Mouse (Mus musculus) midbrain, postnatal 0 days (tissue): ENCODE data around the gene Sc5d. TPM values are rescaled to one million over a fixed set of nuclear protein-coding genes. Genes with fewer than 3 reads are reported as not detected.

Experiments used
- ATAC-seq: fragments of 200-750 bp; cut with Nextera tagmentation; 2 replicates; pipeline ENCODE4 v1.8.0; 2017; ENCODE audit warnings: moderate number of reproducible peaks, mild to moderate bottlenecking, moderate TSS enrichment, moderate library complexity; ENCODE audit not compliant: low FRiP score
- DNase-seq: peaks from one replicate; pipeline ENCODE4 v3.0.0-alpha.2; 2015; ENCODE audit warnings: low spot score
- H3K27ac ChIP-seq: fragments of 300-500 bp; sonication (generic); 2 replicates; pipeline ENCODE4 v1.5.1; 2014; ENCODE audit warnings: low read depth, mild to moderate bottlenecking, low read length, mixed read lengths
- H3K27me3 ChIP-seq: fragments of 300-500 bp; sonication (generic); 2 replicates; pipeline ENCODE4 v1.6.1; 2014; ENCODE audit warnings: low read length, control low read depth, mixed read lengths; ENCODE audit not compliant: insufficient read depth
- H3K36me3 ChIP-seq: fragments of 300-500 bp; sonication (generic); 2 replicates; pipeline ENCODE4 v1.6.1; 2014; ENCODE audit warnings: low read length, control low read depth, mixed read lengths; ENCODE audit not compliant: insufficient read depth
- H3K4me1 ChIP-seq: fragments of 300-500 bp; sonication (generic); 2 replicates; pipeline ENCODE4 v1.6.1; 2014; ENCODE audit warnings: mild to moderate bottlenecking, control low read depth, antibody characterized with exemption, low read length, mixed read lengths; ENCODE audit not compliant: insufficient read depth
- H3K4me2 ChIP-seq: fragments of 300-500 bp; sonication (generic); 2 replicates; pipeline ENCODE4 v1.6.1; 2014; ENCODE audit warnings: low read depth, mild to moderate bottlenecking, low read length, mixed read lengths; ENCODE audit not compliant: poor library complexity, severe bottlenecking
- H3K4me3 ChIP-seq: fragments of 300-500 bp; sonication (generic); 2 replicates; pipeline ENCODE4 v1.5.1; 2014; ENCODE audit warnings: low read depth, mild to moderate bottlenecking, low read length, moderate library complexity
- H3K9ac ChIP-seq: fragments of 300-500 bp; sonication (generic); replicated peaks from 2 replicates; pipeline ENCODE4 v1.6.1; 2014; ENCODE audit warnings: mild to moderate bottlenecking, low read length, moderate library complexity, mixed read lengths; ENCODE audit not compliant: poor library complexity, severe bottlenecking
- H3K9me3 ChIP-seq: fragments of 300-500 bp; sonication (generic); 2 replicates; pipeline ENCODE4 v1.6.1; 2016; ENCODE audit warnings: low read length, control low read depth
- CTCF ChIP-seq: IDR thresholded peaks from 2 replicates; pipeline ENCODE4 v1.5.1; 2016; ENCODE audit warnings: antibody characterized with exemption, mild to moderate bottlenecking
- WGBS: fragments of 180-500 bp; shearing (Covaris S2); extraction: QIAGEN DNeasy Blood & Tissue Kit; methylation state at CpG from one replicate; pipeline ENCODE4 v1.1.7; 2014; 5-methylcytosine and 5-hydroxymethylcytosine counted together
- polyA plus RNA-seq: library from polyadenylated mRNA; unstranded; fragments of >200 nt; fragmentation: Nextera tagmentation; extraction: Ambion mirVana; gene quantifications from 2 replicates; pipeline ENCODE4 v1.2.1, GENCODE M21; 2015
- total RNA-seq: library from RNA; depleted of rRNA; stranded (reverse); fragments of >200 nt; gene quantifications from 2 replicates; pipeline ENCODE4 v1.2.3, GENCODE M21; 2014

Gene Sc5d
- total and polyA plus RNA-seq, 2 experiments from 2014 or later, result 63.7 to 67.0 TPM

- WGBS, result 59% methylated on average over 3 of the region's 3 CpGs
- no peaks in the 10 kb centered on the region for H3K4me1 ChIP-seq
Measured at GRCm38 (mm10) chr9:42293596-42293995, 29.5 kb upstream of the Sc5d start.

GRCm38 (mm10) chr9:42293051-42293450, 29.0 kb upstream of the Sc5d start:
- no peak overlapping the region for H3K9ac ChIP-seq
- H3K27me3 ChIP-seq, result no peaks in the 10 kb centered on the region
- peak; percentile 52 for DNase-seq
- no peak overlapping the region for H3K4me2 ChIP-seq
- 22% methylated on average over 7 of the region's 7 CpGs for WGBS
- H3K4me3 ChIP-seq, result no peak overlapping the region
- H3K27ac ChIP-seq, result no peak overlapping the region
- ATAC-seq, result no peak
- no peaks in the 10 kb centered on the region for H3K36me3 ChIP-seq
- no peaks in the 10 kb centered on the region for H3K4me1 ChIP-seq
- H3K9me3 ChIP-seq, result no peaks in the 10 kb centered on the region
- TF ChIP-seq CTCF, result no peak

More at GRCm38 (mm10) chr9:42293596-42293995, 29.5 kb upstream of the Sc5d start:
- no peak for ATAC-seq
- Histone ChIP-seq H3K27me3 (no peaks in the 10 kb centered on the region), H3K4me2 (no peak overlapping the region), H3K4me3 (no peak overlapping the region), H3K27ac (no peak overlapping the region), H3K36me3 (no peaks in the 10 kb centered on the region), H3K9me3 (no peaks in the 10 kb centered on the region), H3K9ac (no peak overlapping the region)
- no peak for TF ChIP-seq CTCF
- no peak for DNase-seq

GRCm38 (mm10) chr9:42279676-42280075, 15.6 kb upstream of the Sc5d start:
- Histone ChIP-seq H3K4me2 (no peak overlapping the region), H3K4me3 (no peak overlapping the region)
- ATAC-seq, result no peak

GRCm38 (mm10) chr9:42278046-42278445, 14.0 kb upstream of the Sc5d start:
- Histone ChIP-seq H3K4me2 (no peak overlapping the region), H3K36me3 (no peaks in the 10 kb centered on the region), H3K9ac (no peak overlapping the region), H3K27me3 (no peaks in the 10 kb centered on the region), H3K9me3 (no peaks in the 10 kb centered on the region), H3K4me3 (no peak overlapping the region), H3K4me1 (no peaks in the 10 kb centered on the region), H3K27ac (no peak overlapping the region)
- 87% methylated on average over 3 of the region's 3 CpGs for WGBS
- DNase-seq (no peak), ATAC-seq (no peak)
- TF ChIP-seq CTCF, result no peak

More at GRCm38 (mm10) chr9:42279676-42280075, 15.6 kb upstream of the Sc5d start:
- Histone ChIP-seq H3K9ac (no peak overlapping the region), H3K4me1 (no peaks in the 10 kb centered on the region), H3K36me3 (no peaks in the 10 kb centered on the region), H3K9me3 (no peaks in the 10 kb centered on the region), H3K27me3 (no peaks in the 10 kb centered on the region), H3K27ac (no peak overlapping the region)
- WGBS, result 84% methylated on average over 4 of the region's 4 CpGs
- DNase-seq, result no peak
- TF ChIP-seq CTCF, result no peak

- Histone ChIP-seq H3K4me1 (no peaks in the 10 kb centered on the region), H3K27me3 (no peaks in the 10 kb centered on the region), H3K9ac (no peak overlapping the region), H3K4me2 (no peak overlapping the region), H3K36me3 (no peaks in the 10 kb centered on the region), H3K9me3 (no peaks in the 10 kb centered on the region), H3K27ac (no peak overlapping the region), H3K4me3 (no peak overlapping the region)
- ATAC-seq, result no peak
- no peak for TF ChIP-seq CTCF
- no peak for DNase-seq
- WGBS, result 95% methylated on average over 1 of the region's 1 CpGs
Measured at GRCm38 (mm10) chr9:42277606-42278005, 13.6 kb upstream of the Sc5d start.

GRCm38 (mm10) chr9:42277162-42277561, 13.1 kb upstream of the Sc5d start:
- DNase-seq (no peak), ATAC-seq (no peak)
- no peak for TF ChIP-seq CTCF
- H3K4me3 ChIP-seq, result no peak overlapping the region
- H3K9me3 ChIP-seq, result no peaks in the 10 kb centered on the region
- H3K36me3 ChIP-seq, result no peaks in the 10 kb centered on the region
- no peaks in the 10 kb centered on the region for H3K4me1 ChIP-seq
- no peak overlapping the region for H3K4me2 ChIP-seq
- H3K27ac ChIP-seq, result no peak overlapping the region
- no peaks in the 10 kb centered on the region for H3K27me3 ChIP-seq
- H3K9ac ChIP-seq, result no peak overlapping the region
